Mouse (Mus musculus): Measurements from ENCODE around the gene Ndufaf8.

The Ndufaf8 gene

DNA sequence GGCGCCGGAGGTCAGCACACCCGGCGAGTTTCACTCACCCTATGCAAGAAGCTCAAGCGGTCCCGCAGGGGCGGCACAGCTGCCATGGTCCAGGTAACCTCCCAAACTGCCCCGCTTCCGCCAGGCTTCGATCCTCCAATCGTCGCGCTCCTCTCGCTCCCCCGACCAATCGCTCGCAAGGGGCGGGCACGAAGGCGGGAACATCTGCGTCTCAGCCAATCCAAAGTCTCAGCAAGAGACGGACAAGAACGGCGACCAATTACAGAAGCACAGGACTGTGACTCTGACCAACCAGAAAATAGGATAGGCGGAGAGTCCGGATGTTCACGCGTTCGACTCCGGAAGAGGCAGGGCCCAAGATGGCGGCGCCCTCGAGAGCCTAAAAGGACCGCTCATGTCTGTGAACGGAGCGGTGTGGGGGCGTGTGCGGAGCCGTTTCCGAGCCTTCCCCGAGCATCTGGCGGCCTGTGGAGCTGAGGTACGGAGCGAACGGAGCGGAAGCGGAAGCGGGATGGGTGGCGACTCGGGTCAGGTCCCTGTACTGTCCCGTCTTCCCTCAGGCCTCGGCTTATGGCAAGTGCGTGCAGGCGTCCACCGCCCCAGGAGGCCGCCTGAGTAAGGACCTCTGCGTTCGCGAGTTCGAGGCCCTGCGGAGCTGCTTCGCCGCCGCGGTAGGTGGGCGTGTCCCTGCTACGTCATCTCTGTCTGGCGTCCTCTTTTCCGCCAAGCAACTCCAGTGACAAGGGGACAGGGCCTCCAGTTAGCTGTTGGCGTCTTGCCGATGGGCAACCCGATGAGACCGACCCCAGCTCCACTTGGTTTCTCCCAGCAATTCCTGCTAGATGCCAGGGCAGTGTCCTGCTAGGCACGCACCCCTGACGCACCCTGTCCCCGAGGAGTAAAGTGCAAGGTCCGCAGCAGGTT lies at the start of gene Ndufaf8, which contains the start of gene Tepsin:
Gene Ndufaf8 (plus strand): TSS at position 341 of the 924 bp plus-strand sequence.
Gene Tepsin (minus strand): TSS at position 144 of the 924 bp plus-strand sequence.
- peak; percentile 99 to 100 for DNase-seq (ENCODE audit: low read depth in 2 of 2, low spot score in 2 of 2)

GRCm38 (mm10) chr11:120049067-120049466 lies 49.7 kb upstream of the Ndufaf8 start:
- DNase-seq (ENCODE audit: low read depth in 2 of 2, low spot score in 2 of 2), result no peak

- no peak for DNase-seq (ENCODE audit: low read depth in 2 of 2, low spot score in 2 of 2)
Observed at GRCm38 (mm10) chr11:120051124-120051811, 47.5 kb upstream of the Ndufaf8 start.

DNA sequence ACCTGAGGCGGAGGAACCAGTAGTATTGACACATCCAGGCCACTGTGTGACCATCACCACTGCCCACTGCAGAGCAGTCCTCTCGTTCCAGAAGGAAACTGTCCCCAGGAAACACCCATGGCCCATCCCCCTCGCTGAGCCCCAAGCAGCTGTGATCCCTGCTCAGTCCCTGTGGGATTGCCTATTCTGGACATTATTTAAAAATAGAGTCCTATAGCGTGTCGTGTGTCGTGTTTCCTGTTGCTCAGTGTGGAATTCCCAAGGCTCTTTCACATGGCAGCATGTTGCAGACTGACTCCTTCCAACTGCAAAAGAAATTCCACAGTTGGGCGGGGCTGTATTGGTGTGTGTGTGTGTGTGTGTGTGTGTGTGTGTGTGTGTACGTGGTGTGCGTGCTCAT lies 46.5 kb upstream of the Ndufaf8 start:
- no peak for DNase-seq (ENCODE audit: low read depth in 2 of 2, low spot score in 2 of 2)

GRCm38 (mm10) chr11:120053846-120054245 lies 44.9 kb upstream of the Ndufaf8 start:
- no peak for DNase-seq (ENCODE audit: low read depth in 2 of 2, low spot score in 2 of 2)

- no peak for DNase-seq (ENCODE audit: low read depth in 2 of 2, low spot score in 2 of 2)
Observed at GRCm38 (mm10) chr11:120055953-120056732, 42.6 kb upstream of the Ndufaf8 start.

DNA sequence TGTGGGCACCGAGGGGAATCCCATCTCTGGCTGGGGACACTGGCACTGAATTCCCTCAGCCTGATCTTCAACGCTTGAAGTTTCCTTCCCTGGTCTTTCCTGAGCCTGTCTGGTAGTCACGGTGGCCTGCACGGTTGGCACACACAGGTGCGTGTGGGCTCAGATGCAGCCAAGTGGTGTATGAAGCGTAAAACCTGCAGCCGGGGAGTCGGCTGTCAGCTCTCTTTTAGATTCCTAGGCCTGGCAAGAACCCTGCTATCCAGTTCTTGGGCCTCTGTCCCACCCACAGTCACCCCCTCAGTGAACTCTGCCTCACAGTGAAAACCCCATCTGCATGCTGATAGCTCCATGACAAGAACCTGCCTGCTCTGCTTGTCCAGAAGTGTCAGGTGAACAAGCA lies 38.1 kb upstream of the Ndufaf8 start:
- no peak for DNase-seq (ENCODE audit: low read depth in 2 of 2, low spot score in 2 of 2)

DNA sequence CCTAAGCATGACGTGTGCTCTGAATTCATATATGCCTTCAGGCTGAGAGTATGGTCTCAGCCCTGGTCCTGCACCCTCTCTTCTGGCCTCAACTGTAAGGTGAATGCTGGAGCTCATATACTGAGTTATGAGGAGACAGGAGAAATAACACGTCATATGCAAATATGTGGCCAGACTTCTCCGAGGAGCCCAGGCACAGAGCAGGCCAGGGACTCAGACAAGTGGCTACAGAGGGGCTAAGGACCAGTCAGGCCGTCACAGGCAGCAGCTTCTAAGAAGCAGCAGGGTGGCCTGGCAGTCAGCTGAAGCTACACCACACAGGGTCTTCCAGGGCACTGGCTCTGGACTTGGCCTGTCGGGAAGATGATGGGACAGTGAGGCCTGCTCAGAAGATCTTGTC lies 35.4 kb upstream of the Ndufaf8 start:
- DNase-seq (ENCODE audit: low read depth in 2 of 2, low spot score in 2 of 2), result no peak

- DNase-seq (ENCODE audit: low read depth in 2 of 2, low spot score in 2 of 2), result no peak
Observed at GRCm38 (mm10) chr11:120064006-120064667, 34.6 kb upstream of the Ndufaf8 start.

DNA sequence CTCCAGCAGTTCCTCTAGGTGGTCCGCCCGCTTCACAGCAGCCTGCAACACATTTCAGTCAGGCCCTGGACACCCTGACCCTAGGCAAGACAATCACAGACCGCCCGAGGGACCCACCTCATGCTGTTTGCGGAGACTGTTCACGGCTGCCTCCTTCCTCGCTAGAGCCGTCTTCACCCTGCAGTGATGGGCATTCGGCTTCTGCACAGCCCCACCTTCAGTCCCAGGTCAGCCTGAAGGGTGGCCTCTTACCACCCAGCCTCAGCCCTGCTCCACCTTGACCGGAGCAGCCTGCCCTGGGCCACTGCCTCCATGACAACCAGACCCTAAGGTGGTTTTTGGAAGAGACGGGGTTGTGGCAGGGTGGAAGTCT lies 34.1 kb upstream of the Ndufaf8 start:
- DNase-seq (ENCODE audit: low read depth in 2 of 2, low spot score in 2 of 2), result no peak

- peak; percentile 14 to 23 for DNase-seq (ENCODE audit: low read depth in 2 of 2, low spot score in 2 of 2)
Observed at GRCm38 (mm10) chr11:120065291-120065690, 33.4 kb upstream of the Ndufaf8 start.

DNA sequence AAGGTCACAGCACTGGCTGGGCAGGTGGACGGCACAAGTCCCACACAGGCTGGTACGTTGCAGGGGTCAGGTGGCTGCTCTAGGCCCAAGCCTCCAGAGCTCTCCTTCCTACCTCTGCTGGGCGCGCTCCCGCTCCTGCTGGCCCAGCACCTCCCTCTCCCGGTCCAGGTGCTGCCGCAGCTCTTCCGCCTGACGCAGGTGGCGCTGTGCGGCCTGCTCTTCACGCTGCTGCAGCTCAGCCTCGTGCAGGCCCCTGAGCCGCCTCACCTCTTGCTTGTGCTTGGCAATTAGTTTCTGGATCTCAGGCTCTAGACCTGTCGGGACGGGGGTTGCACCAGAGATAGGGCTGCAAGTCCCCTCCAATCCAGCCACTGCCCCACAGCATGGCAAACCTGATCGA lies 30.9 kb upstream of the Ndufaf8 start:
- DNase-seq (ENCODE audit: low read depth in 2 of 2, low spot score in 2 of 2), result no peak

DNA sequence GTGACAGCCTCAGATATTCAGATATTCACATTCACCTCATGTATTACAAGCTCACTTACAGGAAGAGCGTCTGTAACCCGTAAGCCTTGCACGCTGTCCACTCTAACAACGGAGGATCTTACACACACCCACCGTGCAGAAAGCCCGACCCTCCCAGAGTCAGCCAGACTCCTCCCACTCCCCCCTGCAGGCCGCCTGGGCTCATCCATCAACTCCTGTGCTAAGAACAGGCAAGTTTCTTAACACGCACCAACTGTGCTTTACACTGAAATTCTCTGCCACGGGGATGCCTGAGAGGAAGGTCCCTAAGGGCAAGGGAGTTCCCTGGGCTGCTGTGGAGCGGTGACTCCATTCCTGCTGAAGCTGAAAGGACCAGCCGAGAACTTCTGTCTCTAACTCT lies 29.5 kb upstream of the Ndufaf8 start:
- no peak for DNase-seq (ENCODE audit: low read depth in 2 of 2, low spot score in 2 of 2)

- DNase-seq (ENCODE audit: low read depth in 2 of 2, low spot score in 2 of 2), result no peak
Observed at GRCm38 (mm10) chr11:120070286-120070930, 28.3 kb upstream of the Ndufaf8 start.

DNA sequence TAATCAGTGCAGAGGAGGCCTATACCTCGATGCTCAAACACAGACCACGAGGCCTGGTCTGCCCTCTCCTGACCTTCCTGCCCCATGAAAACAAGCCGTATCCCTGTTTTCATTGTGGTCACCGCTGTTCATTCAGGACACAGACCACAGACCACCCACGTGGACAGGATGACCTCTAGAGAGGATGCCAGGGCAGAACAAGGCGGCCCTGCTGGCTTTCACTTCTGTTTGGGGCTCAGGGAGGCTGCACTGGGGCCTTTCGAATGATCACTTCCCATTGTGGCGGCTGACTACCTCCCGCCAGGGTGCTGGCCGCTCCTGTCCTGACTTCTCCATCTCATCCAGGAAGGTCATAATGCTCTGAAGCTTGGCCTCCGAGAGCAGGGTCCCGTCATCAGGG lies 27.7 kb upstream of the Ndufaf8 start:
- DNase-seq (ENCODE audit: low read depth in 2 of 2, low spot score in 2 of 2), result no peak

GRCm38 (mm10) chr11:120071731-120072320 lies 26.9 kb upstream of the Ndufaf8 start:
- DNase-seq (ENCODE audit: low read depth in 2 of 2, low spot score in 2 of 2), result no peak

- DNase-seq (ENCODE audit: low read depth in 2 of 2, low spot score in 2 of 2), result no peak
Observed at GRCm38 (mm10) chr11:120072986-120073647, 25.6 kb upstream of the Ndufaf8 start.

DNA sequence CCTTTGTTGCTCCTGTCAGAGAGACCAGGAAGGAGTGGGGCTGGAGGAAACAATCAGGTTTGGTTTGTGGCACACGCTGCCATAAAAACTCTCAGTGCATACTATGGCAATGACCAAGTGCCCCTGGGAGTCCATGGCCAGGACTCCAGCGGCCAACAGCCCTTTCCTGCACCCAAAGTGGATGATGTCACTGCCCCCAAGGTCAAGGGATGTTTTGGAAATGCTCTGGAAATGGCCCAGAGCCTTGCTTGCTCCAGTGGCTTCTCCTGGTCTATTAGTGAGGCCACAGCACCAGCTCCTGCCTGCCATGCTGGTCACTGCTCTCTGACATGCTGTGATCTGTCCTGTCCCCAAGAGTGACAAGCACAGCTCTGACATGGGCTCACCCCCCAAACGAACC lies 22.5 kb upstream of the Ndufaf8 start:
- DNase-seq (ENCODE audit: low read depth in 2 of 2, low spot score in 2 of 2), result no peak

DNA sequence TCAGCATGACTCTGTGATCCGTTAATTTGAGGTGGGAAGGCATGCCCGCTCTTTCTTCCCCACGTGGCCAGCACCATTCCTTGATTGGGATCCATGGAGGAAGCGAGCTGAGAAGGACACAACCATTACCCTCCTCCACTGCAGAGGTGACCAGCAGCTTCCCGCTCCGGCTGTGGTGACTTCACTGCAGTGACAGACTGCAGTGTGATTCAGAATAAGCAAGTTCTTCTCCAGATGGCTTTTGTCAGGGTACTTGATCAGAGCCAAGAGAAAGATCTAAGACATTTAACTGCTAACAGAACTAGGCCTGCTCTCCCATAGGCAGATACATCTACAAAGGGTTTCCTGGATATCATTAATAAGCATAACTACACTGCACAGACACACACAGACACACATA lies 18.4 kb upstream of the Ndufaf8 start:
- DNase-seq (ENCODE audit: low read depth in 2 of 2, low spot score in 2 of 2), result no peak

Measured in CD8-positive naive resting alpha-beta T cell, adult 2 months (primary cell).